Mouse (Mus musculus) cortical plate, adult 2 months (tissue): ENCODE measurements around the gene Psmb3.

ENCODE experiments used
- CTCF ChIP-seq: fragments of 200-500 bp; IDR thresholded peaks from 2 replicates; pipeline ENCODE4 v1.5.1; 2011; ENCODE audit warnings: mild to moderate bottlenecking, control low read depth, low read length; ENCODE audit not compliant: insufficient read depth; ENCODE audit errors: extremely low read depth
- POLR2A ChIP-seq: fragments of 200-500 bp; IDR thresholded peaks from 2 replicates; pipeline ENCODE4 v1.6.1; 2011; ENCODE audit warnings: mild to moderate bottlenecking, low read length, control low read depth; ENCODE audit not compliant: insufficient read depth; ENCODE audit errors: extremely low read depth

DNA sequence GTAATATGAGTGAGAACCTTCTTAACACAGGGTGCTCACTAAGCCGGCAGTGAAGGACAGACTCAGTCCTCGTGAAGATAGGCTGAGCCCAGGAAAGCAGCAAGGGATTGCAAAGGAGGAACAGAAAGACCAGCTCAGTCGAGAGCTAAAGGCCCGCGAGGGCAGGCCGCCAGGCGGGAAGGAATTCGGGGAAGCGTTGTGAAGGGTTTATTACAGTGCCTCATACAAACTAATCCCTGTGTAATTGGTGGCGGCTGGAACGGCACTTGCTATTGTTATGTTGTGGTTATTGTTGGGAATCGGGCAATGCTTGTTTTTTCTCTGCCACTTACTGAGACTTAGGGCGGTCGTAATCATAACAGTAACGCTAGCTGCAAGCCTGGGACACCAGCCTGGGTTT lies 25.8 kb upstream of the Psmb3 start:
- TF ChIP-seq POLR2A: no peak
- no peak for TF ChIP-seq CTCF
